14 mouse cellular contexts compared by ENCODE assay signal in the genomic region with DNA sequence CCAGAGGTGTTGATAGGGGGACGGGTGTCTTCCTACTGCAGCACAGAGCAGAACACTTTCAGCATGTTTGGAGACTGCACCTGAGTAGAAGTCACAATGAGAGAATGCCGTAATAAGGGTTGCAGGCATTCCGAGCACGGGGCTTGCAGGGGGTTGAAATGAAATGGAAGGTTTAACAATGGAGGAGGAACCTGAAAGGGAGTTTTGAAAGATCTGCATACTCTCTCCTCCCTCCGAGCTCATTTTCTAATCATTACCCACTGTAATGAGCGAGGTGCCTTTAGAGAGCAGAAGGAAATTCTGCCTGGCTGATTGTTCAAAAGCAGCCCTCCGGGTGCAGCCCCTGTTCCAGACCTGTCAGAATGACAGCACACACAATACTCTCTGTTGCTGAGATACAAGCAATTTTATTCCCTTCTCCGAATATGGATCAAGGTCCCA.
DNase-seq lines count a peak whose midpoint lies in the region; ATAC-seq lines count a peak whose summit lies in the region.
"Had no signal": no experiment of that assay in that cellular context is flagged by ENCODE, and none has a peak within 500 bp of the region (broad histone marks: within the 10 kb centered on the region; RNA-seq: fewer than 3 reads in every experiment).

No protein-coding gene starts in this region.

- H3K27ac ChIP-seq in forebrain, embryonic 13.5 days: peak overlapping the region; percentile 59
- peak overlapping the region; percentile 63; the same call in 1 of the 2 replicates for H3K27ac ChIP-seq in hindbrain, embryonic 16.5 days (ENCODE audit: low read depth, low read length)
- H3K27ac ChIP-seq in neural tube, embryonic 15.5 days (replicated peaks): no peak overlapping the region
- H3K27ac ChIP-seq: lung, embryonic 15.5 days had no signal

- intact Hi-C loops in heart, postnatal 10 days (cut with DNase I): no loop called here

- H3K4me1 ChIP-seq in forebrain, embryonic 13.5 days: peaks cover 11% of the 10 kb centered on the region; the same call in 1 of the 2 replicates
- H3K4me1 ChIP-seq in hindbrain, embryonic 16.5 days (ENCODE audit: control insufficient read depth, insufficient read depth, low read depth, low read length): peaks cover 3% of the 10 kb centered on the region
- peaks cover 6% of the 10 kb centered on the region; the same call in 1 of the 2 replicates for H3K4me1 ChIP-seq in neural tube, embryonic 15.5 days
- H3K4me1 ChIP-seq: lung, embryonic 15.5 days had no signal

- no peak overlapping the region for H3K4me3 ChIP-seq in forebrain, embryonic 13.5 days
- no peak overlapping the region for H3K4me3 ChIP-seq in hindbrain, embryonic 16.5 days (ENCODE audit: low read length)
- H3K4me3 ChIP-seq in neural tube, embryonic 15.5 days (replicated peaks): no peak overlapping the region
- H3K4me3 ChIP-seq: lung, embryonic 15.5 days had no signal

- no peaks in the 10 kb centered on the region for H3K27me3 ChIP-seq in forebrain, embryonic 13.5 days
- no peaks in the 10 kb centered on the region for H3K27me3 ChIP-seq in hindbrain, embryonic 16.5 days (replicated peaks; ENCODE audit: control insufficient read depth, insufficient read depth, low read length)
- H3K27me3 ChIP-seq in neural tube, embryonic 15.5 days (replicated peaks): no peaks in the 10 kb centered on the region
- H3K27me3 ChIP-seq: lung, embryonic 15.5 days had no signal

- peak; percentile 24 for DNase-seq in embryo, embryonic 11 days
- no peak for DNase-seq in embryo, embryonic 9.5 days (ENCODE audit: extremely low spot score)
- DNase-seq in heart, postnatal 10 days: no peak
- DNase-seq in urinary bladder, postnatal 36 days (ENCODE audit: low spot score in 2 of 2): no peak
- DNase-seq in spleen, postnatal 14 days (ENCODE audit: low spot score in 2 of 2): no peak
- DNase-seq: adrenal gland, postnatal 36 days; cerebellum, adult 11-12 months; heart, postnatal 36 days; kidney, adult 9 months; liver had no signal

- H3K9me3 ChIP-seq in forebrain, embryonic 13.5 days (replicated peaks): no peaks in the 10 kb centered on the region
- H3K9me3 ChIP-seq in hindbrain, embryonic 16.5 days (ENCODE audit: control insufficient read depth, low read length): no peaks in the 10 kb centered on the region
- H3K9me3 ChIP-seq in neural tube, embryonic 15.5 days (replicated peaks): no peaks in the 10 kb centered on the region
- H3K9me3 ChIP-seq: lung, embryonic 15.5 days had no signal

- peak; percentile 96 for ATAC-seq in forebrain, embryonic 13.5 days
- peak; percentile 92 for ATAC-seq in hindbrain, embryonic 16.5 days
- peak; percentile 55 for ATAC-seq in neural tube, embryonic 15.5 days (ENCODE audit: low FRiP score)

- no peaks in the 10 kb centered on the region for H3K36me3 ChIP-seq in forebrain, embryonic 13.5 days (ENCODE audit: poor library complexity, severe bottlenecking)
- H3K36me3 ChIP-seq in hindbrain, embryonic 16.5 days (ENCODE audit: control insufficient read depth, insufficient read depth, low read length): no peaks in the 10 kb centered on the region
- no peaks in the 10 kb centered on the region for H3K36me3 ChIP-seq in neural tube, embryonic 15.5 days
- H3K36me3 ChIP-seq: lung, embryonic 15.5 days had no signal

- peak overlapping the region; percentile 43 for H3K4me2 ChIP-seq in forebrain, embryonic 13.5 days
- peak overlapping the region; percentile 44 for H3K4me2 ChIP-seq in hindbrain, embryonic 16.5 days (ENCODE audit: low read length)
- peak overlapping the region; percentile 34 for H3K4me2 ChIP-seq in neural tube, embryonic 15.5 days
- H3K4me2 ChIP-seq: lung, embryonic 15.5 days had no signal

- 5% methylated on average over 8 of the region's 8 CpGs for WGBS in forebrain, embryonic 13.5 days
- 14% methylated on average over 8 of the region's 8 CpGs for WGBS in hindbrain, embryonic 16.5 days
- WGBS in neural tube, embryonic 15.5 days: 20% methylated on average over 8 of the region's 8 CpGs

- no peak overlapping the region for H3K9ac ChIP-seq in forebrain, embryonic 13.5 days
- H3K9ac ChIP-seq in hindbrain, embryonic 16.5 days (ENCODE audit: low read depth, low read length): 0 out of 2 replicates have a peak overlapping the region, but pooled peaks have one; percentile 7
- H3K9ac ChIP-seq in neural tube, embryonic 15.5 days (replicated peaks): no peak overlapping the region
- H3K9ac ChIP-seq: lung, embryonic 15.5 days had no signal
